Mouse (Mus musculus) adrenal gland, adult 10 weeks (tissue): ENCODE data around the gene Fgf7. TPM values are rescaled to one million over a fixed set of nuclear protein-coding genes. Genes with fewer than 3 reads are reported as not detected.

Experiments used
- polyA plus RNA-seq: library from polyadenylated mRNA; stranded (reverse); fragments of 350-450 nt; fragmentation: Illumina TruSeq; extraction: RNeasy Lipid Tissue Mini Kit (QIAGEN cat#74804); gene quantifications from one replicate; pipeline ENCODE4 v1.2.3, GENCODE M21; 2014; ENCODE audit warnings: low read depth, low replicate concordance

Fgf7 gene
- polyA plus RNA-seq: 1.2 TPM

GRCm38 (mm10) chr2:126034379-126035005 is at the start of gene Fgf7:
TSS of gene Fgf7 (plus strand) at chr2:126034658.

Other genes starting within 250 kb of the Fgf7 start
- 140 TPM for gene Galk2, start 175.5 kb upstream of the Fgf7 start, polyA plus RNA-seq
- 796 TPM for gene Cops2, start 175.5 kb upstream of the Fgf7 start, polyA plus RNA-seq
- not detected for gene Fam227b, start 117.3 kb downstream of the Fgf7 start, polyA plus RNA-seq
- gene Dtwd1, start 117.5 kb downstream of the Fgf7 start, polyA plus RNA-seq: 18.8 TPM
- not detected for gene Gm17555, start 180.4 kb downstream of the Fgf7 start, polyA plus RNA-seq